Mouse (Mus musculus) right cerebral cortex, adult 2 months (tissue): Measurements from ENCODE around the gene Spint4.
"Not testable (repeated sequence)": the region's sequence is repeated elsewhere in the genome, so short reads cannot be mapped to it uniquely, and the experiment has no call there.

ENCODE experiments used
- DNase-seq, 2 experiments: peaks; one replicate each; pipeline ENCODE4 v3.0.0; 2021 to 2022; ENCODE audit warnings: low spot score in 2 of 2

The Spint4 gene

GRCm38 (mm10) chr2:164698201-164698600 lies at the start of gene Spint4:
Gene Spint4 (plus strand): TSS chr2:164698501.
- DNase-seq: no peak

- no peak for DNase-seq
Observed at GRCm38 (mm10) chr2:164655858-164656257, 42.4 kb upstream of the Spint4 start, which contains the start of gene Wfdc10. Gene Wfdc10 (plus strand): TSS chr2:164656046.

- DNase-seq: no peak
Observed at GRCm38 (mm10) chr2:164656483-164656882, 41.8 kb upstream of the Spint4 start, which contains the start of gene Wfdc9. Gene Wfdc9 (minus strand): TSS chr2:164656583.

- DNase-seq: no peak
Observed at GRCm38 (mm10) chr2:164664851-164665250, 33.5 kb upstream of the Spint4 start.

- no peak for DNase-seq
Observed at GRCm38 (mm10) chr2:164670261-164670660, 28.0 kb upstream of the Spint4 start.

- no peak for DNase-seq
Observed at GRCm38 (mm10) chr2:164670938-164671337, 27.4 kb upstream of the Spint4 start.

GRCm38 (mm10) chr2:164673987-164674386 lies 24.3 kb upstream of the Spint4 start, which contains the start of gene Wfdc11:
Gene Wfdc11 (minus strand): TSS chr2:164674087.
- peak; percentile 5 to 10 for DNase-seq

- no peak for DNase-seq
Observed at GRCm38 (mm10) chr2:164676103-164676502, 22.2 kb upstream of the Spint4 start.

- no peak for DNase-seq
Observed at GRCm38 (mm10) chr2:164676916-164677685, 21.2 kb upstream of the Spint4 start.

GRCm38 (mm10) chr2:164678848-164679625 lies 19.3 kb upstream of the Spint4 start:
- peak; percentile 65 to 73 for DNase-seq

GRCm38 (mm10) chr2:164679906-164680305 lies 18.4 kb upstream of the Spint4 start:
- no peak for DNase-seq

- no peak for DNase-seq
Observed at GRCm38 (mm10) chr2:164684807-164685206, 13.5 kb upstream of the Spint4 start, which contains the start of gene Wfdc13. Gene Wfdc13 (plus strand): TSS chr2:164685107.

- DNase-seq: no peak
Observed at GRCm38 (mm10) chr2:164700959-164701358, 2.7 kb downstream of the Spint4 start.

- no peak for DNase-seq
Observed at GRCm38 (mm10) chr2:164701761-164702160, 3.5 kb downstream of the Spint4 start.

- no peak for DNase-seq
Observed at GRCm38 (mm10) chr2:164704235-164704634, 5.9 kb downstream of the Spint4 start.

- no peak for DNase-seq
Observed at GRCm38 (mm10) chr2:164705328-164705727, 7.0 kb downstream of the Spint4 start.

GRCm38 (mm10) chr2:164705991-164706390 lies 7.7 kb downstream of the Spint4 start:
- no peak for DNase-seq

GRCm38 (mm10) chr2:164715005-164715404 lies 16.7 kb downstream of the Spint4 start, which contains the start of gene Spint5:
Gene Spint5 (plus strand): TSS chr2:164715305.
- DNase-seq: no peak

GRCm38 (mm10) chr2:164716194-164716786 lies 18.0 kb downstream of the Spint4 start:
- not testable (repeated sequence) for DNase-seq

GRCm38 (mm10) chr2:164723276-164723675 lies 25.0 kb downstream of the Spint4 start:
- DNase-seq: no peak

GRCm38 (mm10) chr2:164725895-164726619 lies 27.8 kb downstream of the Spint4 start:
- DNase-seq: peak; percentile 73 to 79
